Mouse (Mus musculus): ENCODE measurements at regions not wholly inside any gene's neighbourhood (a gene's known extent, or its start where the extent isn't known, plus 50 kb on each side); places are given as distances from the start of the nearest gene placed in this dataset.

DNA sequence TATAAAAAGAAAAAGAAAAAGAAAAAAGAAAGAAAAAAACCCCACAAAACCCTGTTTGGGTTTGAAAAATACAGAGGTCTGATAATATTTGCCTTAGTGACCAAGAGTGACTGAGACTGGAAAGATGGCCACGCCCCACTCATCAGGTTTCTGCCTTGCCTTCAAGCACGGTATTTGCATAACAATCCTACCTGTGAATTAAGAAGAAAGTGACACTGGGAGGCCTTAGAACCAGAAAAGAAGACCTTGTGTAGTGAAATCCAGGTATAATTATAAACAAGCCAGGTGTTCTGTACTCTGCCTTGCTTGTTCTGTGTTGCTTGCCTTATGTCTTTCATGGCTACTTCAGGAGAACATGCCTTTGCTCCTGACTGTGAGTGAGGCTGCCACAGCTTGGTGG, 494.6 kb downstream of the Tshz3 start:
- Histone ChIP-seq H3K4me3 (ENCODE audit: low read depth, low read length) (no peak overlapping the region), H3K4me1 (ENCODE audit: insufficient read depth, low read depth, low read length) (no peaks in the 10 kb centered on the region), H3K36me3 (replicated peaks) (no peaks in the 10 kb centered on the region), H3K9me3 (replicated peaks) (peaks cover 14% of the 10 kb centered on the region; the same call in 1 of the 2 replicates), H3K27me3 (ENCODE audit: insufficient read depth, low read length) (no peaks in the 10 kb centered on the region)
- ATAC-seq (ENCODE audit: extremely low read depth, insufficient number of reproducible peaks, low FRiP score, poor library complexity, severe bottlenecking) = no peak
- no peak for DNase-seq (ENCODE audit: low spot score)
- TF ChIP-seq GATA2 (IDR thresholded peaks at IDR 0.05; ENCODE audit: borderline replicate concordance, low read depth, low read length) = no peak

DNA sequence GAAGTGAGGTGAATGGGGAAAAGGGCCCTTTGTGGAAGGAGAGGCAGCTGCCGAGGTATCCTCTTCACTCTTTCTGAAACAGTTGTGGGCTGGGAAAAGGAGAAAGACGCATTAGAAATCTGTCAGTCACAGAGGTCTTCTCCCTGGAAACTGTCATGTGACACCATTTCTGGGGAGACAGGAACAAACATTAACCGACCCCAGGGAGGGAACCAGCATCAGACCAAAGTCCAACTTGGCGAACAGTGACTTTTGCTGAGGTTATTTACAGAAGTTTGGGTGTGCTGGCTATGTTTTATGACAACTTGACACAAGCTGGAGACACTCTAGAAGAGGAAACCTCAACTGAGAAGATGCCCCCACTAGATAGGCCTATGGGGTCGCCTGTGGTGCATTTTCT, 506.9 kb downstream of the Tshz3 start:
- Histone ChIP-seq H3K36me3 (replicated peaks) (no peaks in the 10 kb centered on the region), H3K9me3 (replicated peaks) (peaks cover 14% of the 10 kb centered on the region; the same call in 1 of the 2 replicates), H3K4me1 (ENCODE audit: insufficient read depth, low read depth, low read length) (no peaks in the 10 kb centered on the region), H3K4me3 (ENCODE audit: low read depth, low read length) (no peak overlapping the region), H3K27me3 (ENCODE audit: insufficient read depth, low read length) (no peaks in the 10 kb centered on the region)
- DNase-seq (ENCODE audit: low spot score) = no peak
- TF ChIP-seq CTCF (IDR thresholded peaks at IDR 0.05; ENCODE audit: low read depth, low read length) (no peak), POLR2AphosphoS5 (IDR thresholded peaks at IDR 0.05; ENCODE audit: insufficient replicate concordance, low read depth, low read length) (no peak), GATA1 (IDR thresholded peaks at IDR 0.05; ENCODE audit: borderline replicate concordance, low read length) (no peak), TAL1 (conservative IDR thresholded peaks at IDR 0.05; ENCODE audit: low read depth, low read length) (no peak), GATA2 (IDR thresholded peaks at IDR 0.05; ENCODE audit: borderline replicate concordance, low read depth, low read length) (no peak)
- no peak for ATAC-seq (ENCODE audit: extremely low read depth, insufficient number of reproducible peaks, low FRiP score, poor library complexity, severe bottlenecking)

DNA sequence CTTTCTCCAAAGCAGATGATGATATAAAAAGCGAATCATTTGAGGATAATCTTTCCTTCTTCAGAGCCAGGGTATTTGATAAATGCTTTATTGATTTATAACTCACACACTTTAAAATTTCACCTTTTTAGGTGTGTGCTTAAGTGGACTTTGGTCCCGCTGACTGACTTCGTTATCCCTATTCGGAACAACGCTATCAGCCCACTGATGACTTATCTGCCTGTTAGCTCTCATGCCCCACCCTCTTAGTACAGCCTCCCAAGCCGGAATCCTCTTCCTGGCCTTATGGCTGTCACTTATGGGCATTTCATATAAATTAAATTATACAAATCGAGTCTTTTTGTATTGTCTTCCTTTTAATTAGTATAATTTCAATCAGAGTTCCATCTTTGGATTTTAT, 510.4 kb downstream of the Tshz3 start:
- no peaks in the 10 kb centered on the region for H3K4me1 ChIP-seq (ENCODE audit: insufficient read depth, low read depth, low read length)
- H3K9me3 ChIP-seq (replicated peaks) = peaks cover 21% of the 10 kb centered on the region
- no peaks in the 10 kb centered on the region for H3K36me3 ChIP-seq (replicated peaks)
- H3K27me3 ChIP-seq (ENCODE audit: insufficient read depth, low read length) = no peaks in the 10 kb centered on the region
- ATAC-seq (ENCODE audit: extremely low read depth, insufficient number of reproducible peaks, low FRiP score, poor library complexity, severe bottlenecking) (no peak), DNase-seq (ENCODE audit: low spot score) (no peak)
- TF ChIP-seq CTCF (IDR thresholded peaks at IDR 0.05; ENCODE audit: low read depth, low read length) (no peak), TAL1 (conservative IDR thresholded peaks at IDR 0.05; ENCODE audit: low read depth, low read length) (no peak), GATA2 (IDR thresholded peaks at IDR 0.05; ENCODE audit: borderline replicate concordance, low read depth, low read length) (no peak), POLR2AphosphoS5 (IDR thresholded peaks at IDR 0.05; ENCODE audit: insufficient replicate concordance, low read depth, low read length) (no peak), GATA1 (IDR thresholded peaks at IDR 0.05; ENCODE audit: borderline replicate concordance, low read length) (no peak)
- no peak overlapping the region for H3K4me3 ChIP-seq (ENCODE audit: low read depth, low read length)

DNA sequence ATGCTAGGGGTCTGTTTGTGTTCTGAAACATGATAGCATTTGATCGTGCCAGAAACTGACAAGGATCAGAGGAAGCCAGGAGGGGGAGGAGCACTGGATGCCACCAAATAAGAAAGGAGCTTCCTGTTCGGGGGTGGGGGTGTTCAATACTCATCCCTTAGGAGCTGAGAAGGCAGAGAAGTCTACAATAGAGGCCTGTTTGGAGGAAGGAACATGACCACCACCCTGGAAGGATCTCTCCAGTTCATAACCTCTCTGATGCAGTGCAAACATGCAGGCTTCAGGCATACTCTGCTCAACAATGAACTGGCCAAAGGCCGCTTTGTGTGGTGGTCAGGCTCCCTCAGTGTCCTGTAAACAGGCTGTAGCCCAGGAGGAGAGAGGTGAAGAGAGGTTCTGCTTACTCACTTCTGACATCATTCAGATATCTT, 515.8 kb downstream of the Tshz3 start:
- Histone ChIP-seq H3K36me3 (replicated peaks) (no peaks in the 10 kb centered on the region), H3K4me3 (ENCODE audit: low read depth, low read length) (no peak overlapping the region), H3K27me3 (ENCODE audit: insufficient read depth, low read length) (no peaks in the 10 kb centered on the region), H3K9me3 (replicated peaks) (peaks cover 39% of the 10 kb centered on the region), H3K4me1 (ENCODE audit: insufficient read depth, low read depth, low read length) (no peaks in the 10 kb centered on the region)
- no peak for DNase-seq (ENCODE audit: low spot score)
- ATAC-seq (ENCODE audit: extremely low read depth, insufficient number of reproducible peaks, low FRiP score, poor library complexity, severe bottlenecking) = no peak
- TF ChIP-seq POLR2AphosphoS5 (IDR thresholded peaks at IDR 0.05; ENCODE audit: insufficient replicate concordance, low read depth, low read length) (no peak), GATA1 (IDR thresholded peaks at IDR 0.05; ENCODE audit: borderline replicate concordance, low read length) (no peak), GATA2 (IDR thresholded peaks at IDR 0.05; ENCODE audit: borderline replicate concordance, low read depth, low read length) (no peak), CTCF (IDR thresholded peaks at IDR 0.05; ENCODE audit: low read depth, low read length) (no peak), TAL1 (conservative IDR thresholded peaks at IDR 0.05; ENCODE audit: low read depth, low read length) (no peak)

DNA sequence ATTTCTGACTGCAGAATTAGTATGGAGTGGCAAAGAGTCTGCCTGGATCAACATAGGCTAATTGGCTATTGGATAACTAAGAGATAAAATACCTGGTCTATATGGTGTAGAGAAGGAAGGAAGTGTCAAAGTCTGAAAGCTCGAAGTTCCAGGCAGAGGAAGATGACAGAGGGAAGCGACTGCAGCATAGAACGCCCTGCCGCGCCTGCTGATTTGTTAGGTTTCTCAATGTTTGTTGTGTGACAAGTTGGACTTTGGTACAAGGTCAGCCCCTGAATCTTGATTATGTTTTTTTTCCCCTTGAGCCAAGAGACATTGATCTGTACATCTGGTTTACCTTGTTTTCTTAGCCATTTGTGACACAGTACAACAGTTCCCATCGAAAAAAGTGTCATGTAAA, 517.6 kb downstream of the Tshz3 start:
- Histone ChIP-seq H3K9me3 (replicated peaks) (peaks cover 48% of the 10 kb centered on the region), H3K4me1 (ENCODE audit: insufficient read depth, low read depth, low read length) (no peaks in the 10 kb centered on the region), H3K4me3 (ENCODE audit: low read depth, low read length) (no peak overlapping the region), H3K27me3 (ENCODE audit: insufficient read depth, low read length) (no peaks in the 10 kb centered on the region), H3K36me3 (replicated peaks) (no peaks in the 10 kb centered on the region)
- ATAC-seq (ENCODE audit: extremely low read depth, insufficient number of reproducible peaks, low FRiP score, poor library complexity, severe bottlenecking) (no peak), DNase-seq (ENCODE audit: low spot score) (no peak)
- TF ChIP-seq CTCF (IDR thresholded peaks at IDR 0.05; ENCODE audit: low read depth, low read length) = no peak
- no peak for TF ChIP-seq TAL1 (conservative IDR thresholded peaks at IDR 0.05; ENCODE audit: low read depth, low read length)
- no peak for TF ChIP-seq GATA1 (IDR thresholded peaks at IDR 0.05; ENCODE audit: borderline replicate concordance, low read length)
- TF ChIP-seq POLR2AphosphoS5 (IDR thresholded peaks at IDR 0.05; ENCODE audit: insufficient replicate concordance, low read depth, low read length) = no peak
- TF ChIP-seq GATA2 (IDR thresholded peaks at IDR 0.05; ENCODE audit: borderline replicate concordance, low read depth, low read length) = no peak

DNA sequence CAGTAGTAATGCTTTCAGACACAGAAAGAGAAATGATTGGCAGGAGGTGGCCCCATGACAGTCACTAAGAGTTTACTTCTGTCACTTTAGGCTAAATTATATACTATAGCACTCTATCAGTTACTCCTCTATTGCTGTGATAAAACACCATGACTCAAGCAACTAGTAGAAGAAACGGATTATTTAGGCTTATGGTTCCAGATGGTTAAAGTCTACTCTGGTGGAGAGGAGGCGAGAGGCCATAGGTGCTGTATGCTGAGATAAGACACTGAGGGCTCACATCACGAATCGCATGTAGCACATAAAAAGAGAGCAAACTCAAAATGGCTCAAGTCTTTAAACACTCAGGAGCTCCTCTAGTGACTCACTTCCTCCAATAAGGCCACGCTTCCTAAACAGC, 522.6 kb downstream of the Tshz3 start:
- TF ChIP-seq GATA1 (IDR thresholded peaks at IDR 0.05; ENCODE audit: borderline replicate concordance, low read length) = no peak
- TF ChIP-seq GATA2 (IDR thresholded peaks at IDR 0.05; ENCODE audit: borderline replicate concordance, low read depth, low read length) = no peak
- TF ChIP-seq POLR2AphosphoS5 (IDR thresholded peaks at IDR 0.05; ENCODE audit: insufficient replicate concordance, low read depth, low read length) = no peak
- no peak for TF ChIP-seq TAL1 (conservative IDR thresholded peaks at IDR 0.05; ENCODE audit: low read depth, low read length)
- no peak for TF ChIP-seq CTCF (IDR thresholded peaks at IDR 0.05; ENCODE audit: low read depth, low read length)
- no peaks in the 10 kb centered on the region for H3K4me1 ChIP-seq (ENCODE audit: insufficient read depth, low read depth, low read length)
- no peak overlapping the region for H3K4me3 ChIP-seq (ENCODE audit: low read depth, low read length)
- DNase-seq (ENCODE audit: low spot score) = no peak
- H3K27me3 ChIP-seq (ENCODE audit: insufficient read depth, low read length) = no peaks in the 10 kb centered on the region
- no peak for ATAC-seq (ENCODE audit: extremely low read depth, insufficient number of reproducible peaks, low FRiP score, poor library complexity, severe bottlenecking)
- H3K9me3 ChIP-seq (replicated peaks) = peaks cover 28% of the 10 kb centered on the region
- no peaks in the 10 kb centered on the region for H3K36me3 ChIP-seq (replicated peaks)

DNA sequence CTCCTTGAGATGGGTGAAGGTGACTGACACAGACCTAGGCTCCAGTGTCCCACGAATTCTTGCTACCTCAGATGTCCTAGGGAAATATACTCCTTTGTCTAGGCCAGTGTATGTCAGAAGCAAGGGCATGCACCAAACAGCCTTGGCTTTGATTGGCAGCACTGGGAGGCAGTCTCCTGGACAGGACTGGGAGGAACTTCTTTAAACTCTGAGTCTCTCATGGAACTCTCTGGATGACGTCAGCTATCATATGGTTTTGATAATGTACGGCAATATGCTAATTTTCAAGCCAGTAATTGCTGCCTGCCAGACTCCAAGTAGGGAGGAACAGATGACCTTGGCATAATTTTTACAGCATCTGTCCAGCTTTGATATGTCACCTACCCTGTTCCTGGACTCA, 528.5 kb downstream of the Tshz3 start:
- Histone ChIP-seq H3K36me3 (replicated peaks) (no peaks in the 10 kb centered on the region), H3K4me3 (ENCODE audit: low read depth, low read length) (no peak overlapping the region), H3K27me3 (ENCODE audit: insufficient read depth, low read length) (no peaks in the 10 kb centered on the region), H3K4me1 (ENCODE audit: insufficient read depth, low read depth, low read length) (no peaks in the 10 kb centered on the region), H3K9me3 (replicated peaks) (peaks cover 47% of the 10 kb centered on the region)
- no peak for ATAC-seq (ENCODE audit: extremely low read depth, insufficient number of reproducible peaks, low FRiP score, poor library complexity, severe bottlenecking)
- no peak for DNase-seq (ENCODE audit: low spot score)
- TF ChIP-seq POLR2AphosphoS5 (IDR thresholded peaks at IDR 0.05; ENCODE audit: insufficient replicate concordance, low read depth, low read length) (no peak), TAL1 (conservative IDR thresholded peaks at IDR 0.05; ENCODE audit: low read depth, low read length) (no peak), GATA2 (IDR thresholded peaks at IDR 0.05; ENCODE audit: borderline replicate concordance, low read depth, low read length) (no peak), CTCF (IDR thresholded peaks at IDR 0.05; ENCODE audit: low read depth, low read length) (no peak), GATA1 (IDR thresholded peaks at IDR 0.05; ENCODE audit: borderline replicate concordance, low read length) (no peak)
